Mouse (Mus musculus) intestine, postnatal 0 days (tissue): ENCODE measurements around the gene Aak1. TPM values are rescaled to one million over a fixed set of nuclear protein-coding genes. Genes with fewer than 3 reads are reported as not detected.

Experiments used
- ATAC-seq: fragments of 200-750 bp; cut with Nextera tagmentation; 2 replicates; pipeline ENCODE4 v1.8.0; 2017; ENCODE audit warnings: mild to moderate bottlenecking, moderate TSS enrichment, moderate library complexity
- H3K27ac ChIP-seq: fragments of 300-500 bp; sonication (generic); 2 replicates; pipeline ENCODE4 v1.5.1; 2014; ENCODE audit warnings: mild to moderate bottlenecking, low read depth, low read length, moderate library complexity
- H3K27me3 ChIP-seq: fragments of 300-500 bp; sonication (generic); replicated peaks from 2 replicates; pipeline ENCODE4 v1.6.1; 2014; ENCODE audit warnings: low read length, mixed read lengths; ENCODE audit not compliant: control insufficient read depth, insufficient read depth
- H3K36me3 ChIP-seq: fragments of 300-500 bp; sonication (generic); 2 replicates; pipeline ENCODE4 v1.6.1; 2014; ENCODE audit warnings: mild to moderate bottlenecking, moderate library complexity; ENCODE audit not compliant: control insufficient read depth, insufficient read depth
- H3K4me1 ChIP-seq: fragments of 300-500 bp; sonication (generic); replicated peaks from 2 replicates; pipeline ENCODE4 v1.6.1; 2014; ENCODE audit warnings: antibody characterized with exemption, low read length, mixed read lengths; ENCODE audit not compliant: control insufficient read depth, insufficient read depth
- H3K4me2 ChIP-seq: fragments of 300-500 bp; sonication (generic); replicated peaks from 2 replicates; pipeline ENCODE4 v1.6.1; 2014; ENCODE audit warnings: low read depth, mild to moderate bottlenecking, moderate library complexity
- H3K4me3 ChIP-seq: fragments of 300-500 bp; sonication (generic); 2 replicates; pipeline ENCODE4 v1.5.1; 2014; ENCODE audit warnings: low read depth, low read length
- H3K9ac ChIP-seq: fragments of 300-500 bp; sonication (generic); 2 replicates; pipeline ENCODE4 v1.6.1; 2014; ENCODE audit warnings: mild to moderate bottlenecking, low read depth, low read length
- H3K9me3 ChIP-seq: fragments of 300-500 bp; sonication (generic); 2 replicates; pipeline ENCODE4 v1.6.1; 2016; ENCODE audit warnings: mixed run types; ENCODE audit not compliant: control insufficient read depth
- CTCF ChIP-seq: sonication (generic); IDR thresholded peaks from 2 replicates; pipeline ENCODE4 v1.5.1; 2016; ENCODE audit warnings: low read depth, mild to moderate bottlenecking, control low read depth, antibody characterized with exemption, moderate library complexity
- WGBS: fragments of 180-500 bp; shearing (Covaris S2); extraction: QIAGEN DNeasy Blood & Tissue Kit; methylation state at CpG from one replicate; pipeline ENCODE4 v1.1.7; 2014; 5-methylcytosine and 5-hydroxymethylcytosine counted together
- polyA plus RNA-seq: library from polyadenylated mRNA; unstranded; fragments of >200 nt; fragmentation: Nextera tagmentation; extraction: Ambion mirVana; gene quantifications from 2 replicates; pipeline ENCODE4 v1.2.1, GENCODE M21; 2015

Aak1 gene
- polyA plus RNA-seq, 1 experiment from 2014 or later, result 5.7 TPM

DNA sequence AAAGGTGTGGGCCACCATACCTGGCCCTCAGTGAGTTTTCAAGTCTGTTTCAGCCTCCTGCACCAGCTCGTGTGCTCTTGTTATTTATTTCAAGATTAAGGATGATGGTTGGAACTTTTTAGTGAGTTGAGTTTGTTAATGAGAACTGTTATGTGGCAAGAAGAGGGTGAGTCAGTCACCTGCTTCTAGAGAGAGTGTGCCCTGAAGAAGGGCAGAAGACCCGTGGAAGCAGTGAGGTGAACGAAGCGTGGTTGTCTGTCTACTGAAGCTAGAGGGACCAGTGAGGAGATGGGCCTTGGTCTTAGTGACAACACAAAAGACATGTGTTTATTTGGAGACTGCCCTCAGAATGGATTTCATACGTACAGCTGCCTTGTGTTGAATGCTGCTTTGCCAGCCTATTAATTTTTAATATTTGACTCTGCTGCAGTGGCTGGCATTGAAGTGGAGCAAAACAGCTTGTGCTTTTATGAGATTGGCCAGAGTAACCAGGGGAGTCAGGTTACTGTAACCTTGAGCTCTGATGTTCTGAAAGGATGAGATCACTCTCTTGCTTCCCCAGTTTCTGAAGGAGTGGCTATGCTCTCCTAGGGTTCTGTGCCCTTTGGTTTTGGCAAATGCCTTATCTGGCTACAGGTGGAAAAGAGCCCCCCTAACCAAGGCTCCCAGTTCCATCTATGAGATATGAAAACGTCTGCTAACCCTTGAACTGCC lies 36.7 kb downstream of the Aak1 start:
- Histone ChIP-seq H3K27me3 (no peaks in the 10 kb centered on the region), H3K4me3 (no peak overlapping the region), H3K27ac (no peak overlapping the region), H3K9me3 (no peaks in the 10 kb centered on the region), H3K9ac (no peak overlapping the region), H3K4me1 (no peaks in the 10 kb centered on the region), H3K4me2 (no peak overlapping the region), H3K36me3 (no peaks in the 10 kb centered on the region)
- WGBS, result 55% methylated on average over 6 of the region's 6 CpGs
- no peak for TF ChIP-seq CTCF
- no peak for ATAC-seq

DNA sequence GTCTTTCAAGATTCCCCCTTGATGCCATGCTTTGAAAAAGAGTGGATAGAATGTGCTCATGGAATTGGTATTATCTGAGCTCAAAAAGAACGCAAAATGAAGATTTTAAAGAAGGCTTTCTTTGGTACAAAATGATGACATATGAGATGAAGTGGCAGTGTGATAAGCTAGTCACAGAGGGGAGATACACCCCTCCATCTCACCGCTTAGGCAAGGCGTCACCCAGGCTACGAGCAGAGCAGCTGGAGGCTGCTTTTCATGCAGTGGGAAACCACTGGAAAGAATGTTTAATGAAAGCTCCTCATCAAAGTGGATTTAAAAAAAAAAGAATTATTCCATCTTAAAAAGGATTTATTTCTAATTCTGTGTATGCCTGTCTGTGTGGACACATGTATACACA lies 37.5 kb downstream of the Aak1 start:
- no peak overlapping the region for H3K27ac ChIP-seq
- 89% methylated on average over 4 of the region's 4 CpGs for WGBS
- no peaks in the 10 kb centered on the region for H3K9me3 ChIP-seq
- H3K27me3 ChIP-seq, result no peaks in the 10 kb centered on the region
- no peak for ATAC-seq
- no peaks in the 10 kb centered on the region; the same call in 1 of the 2 replicates for H3K36me3 ChIP-seq
- no peak overlapping the region for H3K9ac ChIP-seq
- H3K4me3 ChIP-seq, result no peak overlapping the region
- no peaks in the 10 kb centered on the region for H3K4me1 ChIP-seq
- H3K4me2 ChIP-seq, result no peak overlapping the region
- TF ChIP-seq CTCF, result no peak

GRCm38 (mm10) chr6:86897520-86897919 lies 48.2 kb downstream of the Aak1 start:
- 0 out of 2 replicates have a peak, but pooled peaks cover 5% of the 10 kb centered on the region for H3K36me3 ChIP-seq
- H3K9me3 ChIP-seq, result no peaks in the 10 kb centered on the region
- no peak for TF ChIP-seq CTCF
- no peak overlapping the region for H3K9ac ChIP-seq
- no peaks in the 10 kb centered on the region for H3K27me3 ChIP-seq
- ATAC-seq, result no peak
- no peak overlapping the region for H3K4me3 ChIP-seq
- H3K4me2 ChIP-seq, result no peak overlapping the region
- no peak overlapping the region for H3K27ac ChIP-seq
- 97% methylated on average over 6 of the region's 6 CpGs for WGBS
- no peaks in the 10 kb centered on the region for H3K4me1 ChIP-seq

GRCm38 (mm10) chr6:86899053-86899452 lies 49.7 kb downstream of the Aak1 start:
- 63% methylated on average over 3 of the region's 3 CpGs for WGBS
- Histone ChIP-seq H3K9me3 (no peaks in the 10 kb centered on the region), H3K4me3 (no peak overlapping the region), H3K4me1 (no peaks in the 10 kb centered on the region), H3K4me2 (no peak overlapping the region), H3K27ac (no peak overlapping the region), H3K36me3 (no peaks in the 10 kb centered on the region), H3K9ac (no peak overlapping the region), H3K27me3 (no peaks in the 10 kb centered on the region)
- TF ChIP-seq CTCF, result no peak
- no peak for ATAC-seq

DNA sequence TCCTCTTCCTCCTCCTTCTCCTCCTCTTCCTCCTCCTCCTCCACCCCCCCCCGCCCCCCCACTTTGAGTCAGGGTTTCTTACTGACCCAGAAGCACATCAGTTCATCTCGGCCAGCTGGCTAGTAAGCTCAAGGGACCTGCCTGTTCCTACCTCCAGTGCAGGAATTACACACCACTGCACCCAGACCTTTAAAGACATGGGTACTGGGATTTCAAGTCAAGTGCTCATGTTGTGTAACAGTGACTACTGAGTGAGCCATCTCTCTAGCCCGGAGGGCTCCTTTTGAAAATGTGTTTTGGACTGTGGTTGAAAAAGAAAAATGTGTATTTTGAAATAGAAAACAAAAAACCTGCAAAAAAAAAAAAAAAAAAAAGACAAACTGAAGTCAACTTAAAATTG lies 50.6 kb downstream of the Aak1 start:
- Histone ChIP-seq H3K4me3 (no peak overlapping the region), H3K9ac (no peak overlapping the region), H3K4me1 (no peaks in the 10 kb centered on the region), H3K27ac (no peak overlapping the region), H3K4me2 (no peak overlapping the region), H3K27me3 (no peaks in the 10 kb centered on the region), H3K36me3 (no peaks in the 10 kb centered on the region), H3K9me3 (no peaks in the 10 kb centered on the region)
- no peak for TF ChIP-seq CTCF
- 85% methylated on average over 3 of the region's 3 CpGs for WGBS
- no peak for ATAC-seq

- Histone ChIP-seq H3K27ac (no peak overlapping the region), H3K9ac (no peak overlapping the region), H3K27me3 (no peaks in the 10 kb centered on the region), H3K36me3 (no peaks in the 10 kb centered on the region), H3K4me2 (no peak overlapping the region), H3K4me3 (no peak overlapping the region), H3K9me3 (no peaks in the 10 kb centered on the region), H3K4me1 (no peaks in the 10 kb centered on the region)
- 81% methylated on average over 3 of the region's 3 CpGs for WGBS
- ATAC-seq, result no peak
- no peak for TF ChIP-seq CTCF
Measured at GRCm38 (mm10) chr6:86900546-86900945, 51.2 kb downstream of the Aak1 start.
